Mouse (Mus musculus): ENCODE results near the gene Mical3. TPM values are rescaled to one million over a fixed set of nuclear protein-coding genes. Genes with fewer than 3 reads are reported as not detected.

Gene Mical3
- polyA plus RNA-seq, 1 experiment from 2014 or later = 50.0 TPM

DNA sequence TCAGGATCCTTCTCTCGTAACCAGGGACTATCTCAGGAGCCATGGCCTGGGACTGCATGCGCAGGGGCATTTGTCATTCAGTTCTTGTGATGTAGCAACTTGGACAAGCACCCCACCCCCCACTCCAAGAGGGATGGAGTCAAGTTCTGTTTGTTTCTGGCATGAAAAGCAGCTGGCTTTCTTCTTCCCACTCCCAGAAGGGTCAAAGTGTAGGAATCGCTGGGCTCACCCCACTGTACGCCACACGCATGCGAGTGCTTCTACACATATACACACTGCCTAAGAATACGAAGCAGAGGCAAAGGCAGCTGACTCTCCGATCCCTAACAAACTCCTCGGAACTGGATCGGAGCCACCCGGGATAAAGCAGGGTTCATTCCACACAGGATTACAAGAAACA lies 119.1 kb downstream of the Mical3 start:
- H3K36me3 ChIP-seq (replicated peaks) = peaks cover 35% of the 10 kb centered on the region; the same call in 1 of the 2 replicates
- WGBS = 91% methylated on average over 11 of the region's 11 CpGs
- H3K4me2 ChIP-seq = no peak overlapping the region
- H3K27me3 ChIP-seq (replicated peaks) = no peaks in the 10 kb centered on the region
- H3K4me3 ChIP-seq = no peak overlapping the region
- H3K9ac ChIP-seq = no peak overlapping the region
- ATAC-seq (replicated peaks) = no peak
- H3K4me1 ChIP-seq = no peaks in the 10 kb centered on the region
- no peaks in the 10 kb centered on the region for H3K9me3 ChIP-seq
- no peak overlapping the region for H3K27ac ChIP-seq

DNA sequence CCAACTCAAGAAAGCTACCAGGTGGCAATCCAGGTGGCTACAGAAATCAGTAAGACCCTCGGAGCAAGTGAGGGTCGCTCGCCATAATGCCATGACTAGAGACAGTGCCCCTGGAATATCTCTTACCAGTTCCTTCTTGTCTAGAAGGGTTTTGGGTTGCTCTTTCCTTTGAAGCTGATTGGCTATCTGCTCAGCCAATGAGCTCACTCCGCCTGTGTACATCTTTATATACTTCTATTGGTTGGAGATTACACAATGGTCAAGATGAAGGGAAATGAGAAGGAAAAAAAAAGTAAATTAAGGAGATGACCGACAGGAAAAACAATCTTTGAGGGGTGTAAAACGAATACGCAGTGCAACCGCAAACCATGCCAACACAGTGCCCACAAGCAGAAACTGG lies 121.1 kb downstream of the Mical3 start:
- Histone ChIP-seq H3K27me3 (replicated peaks) (no peaks in the 10 kb centered on the region), H3K9ac (no peak overlapping the region), H3K4me1 (no peaks in the 10 kb centered on the region), H3K9me3 (no peaks in the 10 kb centered on the region), H3K4me2 (no peak overlapping the region), H3K27ac (no peak overlapping the region), H3K36me3 (replicated peaks) (peaks cover 39% of the 10 kb centered on the region; the same call in 1 of the 2 replicates), H3K4me3 (no peak overlapping the region)
- 96% methylated on average over 8 of the region's 8 CpGs for WGBS
- no peak for ATAC-seq (replicated peaks)

DNA sequence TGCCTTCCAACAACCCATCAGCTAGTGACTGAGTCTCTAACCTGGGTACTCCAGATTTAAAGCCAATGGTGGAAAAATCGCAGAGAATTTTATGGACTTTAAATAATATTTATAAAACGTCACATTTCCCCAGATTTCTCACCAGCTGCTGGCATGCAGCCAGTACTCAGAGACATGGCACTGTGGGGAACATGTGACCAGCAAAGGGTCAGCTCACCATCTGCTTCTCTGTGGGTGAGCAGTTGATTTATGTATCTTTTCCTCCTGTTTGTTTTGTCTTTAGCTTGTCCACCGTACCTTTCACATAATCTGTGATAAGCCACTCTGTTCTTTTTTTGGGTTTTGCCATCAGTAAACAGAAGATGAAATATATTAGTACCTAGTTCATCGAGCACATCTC lies 125.8 kb downstream of the Mical3 start:
- H3K4me2 ChIP-seq = no peak overlapping the region
- no peaks in the 10 kb centered on the region for H3K4me1 ChIP-seq
- ATAC-seq (replicated peaks) = no peak
- H3K36me3 ChIP-seq (replicated peaks) = peaks cover 36% of the 10 kb centered on the region; the same call in 1 of the 2 replicates
- H3K27me3 ChIP-seq (replicated peaks) = no peaks in the 10 kb centered on the region
- 55% methylated on average over 4 of the region's 4 CpGs for WGBS
- no peak overlapping the region for H3K4me3 ChIP-seq
- H3K27ac ChIP-seq = no peak overlapping the region
- H3K9me3 ChIP-seq = no peaks in the 10 kb centered on the region
- no peak overlapping the region for H3K9ac ChIP-seq

DNA sequence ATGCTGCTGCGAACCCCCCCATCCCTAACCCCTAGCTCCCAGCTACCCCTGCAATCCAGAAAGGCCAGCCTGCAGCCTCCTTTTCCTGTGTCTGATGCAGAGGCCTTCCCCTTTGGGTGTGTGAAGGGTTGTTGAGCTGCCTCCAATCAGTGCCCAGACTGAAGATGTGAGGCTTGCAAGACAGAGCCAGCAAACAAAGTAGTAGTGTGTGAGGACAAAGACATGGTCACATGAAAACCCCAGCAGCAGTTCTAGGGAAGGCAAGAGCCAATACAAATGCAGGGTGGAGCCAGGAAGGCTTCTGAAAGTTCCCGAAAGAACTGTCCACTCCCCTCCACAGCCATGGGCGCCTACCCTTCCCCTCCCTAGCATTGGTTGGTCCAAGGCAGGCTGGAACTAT lies 127.8 kb downstream of the Mical3 start:
- Histone ChIP-seq H3K27me3 (replicated peaks) (no peaks in the 10 kb centered on the region), H3K9ac (no peak overlapping the region), H3K4me2 (no peak overlapping the region), H3K9me3 (no peaks in the 10 kb centered on the region), H3K36me3 (replicated peaks) (peaks cover 25% of the 10 kb centered on the region; the same call in 1 of the 2 replicates), H3K4me1 (no peaks in the 10 kb centered on the region), H3K27ac (no peak overlapping the region), H3K4me3 (no peak overlapping the region)
- ATAC-seq (replicated peaks) = no peak
- 73% methylated on average over 3 of the region's 3 CpGs for WGBS

DNA sequence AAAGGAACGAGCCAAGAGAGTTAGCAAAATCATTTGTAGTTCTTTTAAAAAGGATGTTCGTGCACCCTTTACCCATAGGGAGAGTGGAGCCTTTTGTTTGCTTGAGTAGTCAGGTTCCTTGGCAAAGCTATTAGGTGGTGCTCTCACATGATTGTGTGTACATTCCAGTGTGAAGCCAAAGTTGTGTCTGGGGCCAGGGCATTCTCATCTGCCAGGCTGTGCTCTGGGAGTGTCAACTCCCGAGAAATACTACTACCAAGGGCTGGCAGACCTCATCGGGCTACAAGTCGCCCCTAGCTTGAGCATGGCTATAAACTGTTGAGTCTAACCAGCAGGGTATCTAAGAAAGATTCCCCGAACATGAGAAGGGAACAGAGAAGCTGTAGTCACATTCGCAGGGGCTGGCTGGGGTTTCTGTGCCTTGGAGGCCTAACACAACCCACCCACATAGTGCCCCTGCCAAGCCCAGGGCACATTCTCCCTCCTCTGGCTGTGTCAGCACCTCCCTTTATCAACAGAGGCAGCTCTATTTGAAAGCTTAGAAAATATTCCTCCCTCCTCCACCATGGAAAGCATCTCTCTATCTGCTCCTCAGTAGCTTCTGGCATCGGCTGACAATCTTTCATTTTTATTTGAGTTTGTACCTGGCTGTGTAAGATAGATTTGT lies 130.8 kb downstream of the Mical3 start:
- Histone ChIP-seq H3K9me3 (no peaks in the 10 kb centered on the region), H3K27ac (no peak overlapping the region), H3K4me1 (no peaks in the 10 kb centered on the region), H3K4me2 (no peak overlapping the region), H3K4me3 (no peak overlapping the region), H3K27me3 (replicated peaks) (no peaks in the 10 kb centered on the region), H3K9ac (no peak overlapping the region), H3K36me3 (replicated peaks) (peaks cover 21% of the 10 kb centered on the region; the same call in 1 of the 2 replicates)
- ATAC-seq (replicated peaks) = no peak
- WGBS = 88% methylated on average over 8 of the region's 8 CpGs

DNA sequence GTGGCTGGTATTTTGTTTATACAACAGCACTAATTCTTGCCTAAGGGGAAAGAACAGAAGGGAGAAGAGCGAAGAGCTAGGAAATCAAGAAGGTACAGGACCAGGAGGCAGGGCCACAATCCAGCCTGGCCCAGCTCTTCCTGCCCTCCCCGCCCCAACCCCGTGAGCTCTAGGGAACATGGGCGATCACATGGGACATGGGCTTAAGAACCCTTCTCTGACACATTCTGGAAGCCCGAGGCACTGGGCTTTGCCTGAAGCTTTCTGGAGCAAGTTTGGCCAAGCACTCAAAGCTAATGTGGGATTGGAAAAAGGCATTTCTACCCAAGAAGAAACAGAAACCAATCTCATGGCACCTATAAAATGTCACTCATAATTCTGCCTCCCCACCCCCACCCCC lies 131.7 kb downstream of the Mical3 start:
- Histone ChIP-seq H3K27me3 (replicated peaks) (no peaks in the 10 kb centered on the region), H3K27ac (no peak overlapping the region), H3K9ac (no peak overlapping the region), H3K4me2 (no peak overlapping the region), H3K9me3 (no peaks in the 10 kb centered on the region), H3K4me3 (no peak overlapping the region), H3K36me3 (replicated peaks) (peaks cover 15% of the 10 kb centered on the region; the same call in 1 of the 2 replicates), H3K4me1 (no peaks in the 10 kb centered on the region)
- ATAC-seq (replicated peaks) = no peak
- WGBS = 72% methylated on average over 5 of the region's 5 CpGs

DNA sequence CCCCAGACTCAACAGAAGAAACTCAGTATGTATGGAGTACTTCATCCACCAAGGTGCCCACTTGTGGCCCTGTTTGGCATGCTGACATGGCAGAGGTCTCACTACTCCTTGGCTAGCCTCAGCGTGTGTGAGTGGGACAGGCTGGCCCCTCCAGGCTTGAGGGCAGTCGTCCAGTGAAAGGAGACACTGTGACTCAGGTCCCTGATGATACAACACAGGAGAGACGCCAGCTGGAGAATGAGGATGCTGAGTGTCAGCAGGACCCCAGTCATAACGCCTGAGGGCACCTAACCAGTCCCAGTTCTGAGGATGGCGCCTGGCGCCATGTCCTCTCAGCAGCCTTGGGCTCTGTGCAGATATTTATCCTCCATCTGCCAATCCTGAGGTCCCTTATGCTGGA lies 134.2 kb downstream of the Mical3 start:
- Histone ChIP-seq H3K4me3 (no peak overlapping the region), H3K9me3 (no peaks in the 10 kb centered on the region), H3K27me3 (replicated peaks) (no peaks in the 10 kb centered on the region), H3K27ac (no peak overlapping the region), H3K4me1 (no peaks in the 10 kb centered on the region), H3K9ac (no peak overlapping the region), H3K4me2 (no peak overlapping the region), H3K36me3 (replicated peaks) (0 out of 2 replicates have a peak, but pooled peaks cover 12% of the 10 kb centered on the region)
- ATAC-seq (replicated peaks) = no peak
- 83% methylated on average over 6 of the region's 6 CpGs for WGBS

DNA sequence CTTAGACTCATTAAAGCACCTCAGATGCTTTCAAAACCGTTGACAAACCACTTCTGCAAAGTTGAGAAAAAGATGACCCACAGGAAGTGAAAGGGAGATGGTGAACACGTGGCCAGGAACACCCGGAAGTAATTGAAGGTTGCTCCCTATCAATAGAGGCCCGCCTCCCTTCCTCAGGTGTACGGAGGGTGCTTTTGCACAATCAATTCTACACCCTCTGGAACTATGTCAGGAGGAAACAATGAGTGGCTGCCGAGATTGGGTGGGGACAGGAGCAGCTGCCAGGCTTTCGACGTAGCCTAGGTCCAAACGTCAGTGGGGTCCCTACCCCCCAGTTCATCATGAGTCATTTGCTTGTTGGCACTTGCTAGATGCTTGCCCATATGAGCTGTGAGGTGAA lies 135.3 kb downstream of the Mical3 start:
- H3K27ac ChIP-seq = no peak overlapping the region
- no peak overlapping the region for H3K4me3 ChIP-seq
- no peaks in the 10 kb centered on the region for H3K4me1 ChIP-seq
- WGBS = 92% methylated on average over 9 of the region's 9 CpGs
- 0 out of 2 replicates have a peak, but pooled peaks cover 3% of the 10 kb centered on the region for H3K36me3 ChIP-seq (replicated peaks)
- H3K4me2 ChIP-seq = no peak overlapping the region
- no peak overlapping the region for H3K9ac ChIP-seq
- no peaks in the 10 kb centered on the region for H3K27me3 ChIP-seq (replicated peaks)
- H3K9me3 ChIP-seq = no peaks in the 10 kb centered on the region
- no peak for ATAC-seq (replicated peaks)

DNA sequence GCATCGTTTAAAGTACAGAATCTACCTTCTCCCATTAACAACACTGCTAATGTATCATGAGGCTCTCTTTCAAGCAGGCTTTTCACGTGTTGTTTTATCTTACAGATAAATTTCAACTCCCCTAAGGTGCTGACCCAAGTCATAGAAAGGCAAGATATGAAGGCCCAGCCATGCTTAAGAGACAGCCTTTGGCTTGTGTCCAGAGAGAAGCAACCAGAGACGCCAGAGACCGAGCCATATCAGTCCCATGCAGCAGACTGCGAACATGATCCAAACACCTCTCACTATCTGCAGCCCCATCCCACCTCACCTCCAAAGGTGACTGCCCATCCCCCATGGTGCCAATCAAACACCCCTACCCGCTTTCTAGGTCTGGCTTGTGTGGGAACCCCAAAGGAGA lies 138.9 kb downstream of the Mical3 start:
- WGBS = 87% methylated on average over 6 of the region's 6 CpGs

DNA sequence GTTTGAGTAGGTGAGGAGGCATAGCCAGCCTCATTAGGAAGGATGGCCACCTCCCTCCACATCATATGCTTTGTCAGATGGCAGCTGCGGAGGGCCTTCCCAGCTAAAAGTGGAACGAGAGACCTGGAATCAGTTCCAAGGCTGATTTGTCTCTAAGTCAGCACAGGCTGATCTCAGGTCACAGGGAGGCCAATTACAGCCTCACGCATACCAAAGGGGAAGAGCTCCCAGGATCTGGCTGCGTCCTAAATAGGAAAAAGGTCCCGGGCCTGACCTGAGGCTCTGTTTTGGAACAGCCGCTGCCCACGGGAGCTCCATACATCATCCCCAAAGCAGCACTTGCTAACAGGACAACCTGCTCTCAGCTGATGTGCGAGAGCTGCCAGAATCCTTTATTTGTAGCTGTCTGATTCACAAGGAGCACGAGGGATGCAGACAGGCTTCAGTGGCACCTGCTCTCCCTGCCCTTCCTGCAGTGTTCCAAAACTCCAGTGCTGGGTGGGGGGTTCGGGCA lies 143.2 kb downstream of the Mical3 start:
- Histone ChIP-seq H3K4me3 (no peak overlapping the region), H3K36me3 (replicated peaks) (no peaks in the 10 kb centered on the region; the same call in 1 of the 2 replicates), H3K4me2 (no peak overlapping the region), H3K9ac (no peak overlapping the region), H3K4me1 (peaks cover 4% of the 10 kb centered on the region; the same call in 1 of the 2 replicates), H3K9me3 (no peaks in the 10 kb centered on the region), H3K27ac (peak overlapping the region; percentile 57), H3K27me3 (replicated peaks) (no peaks in the 10 kb centered on the region)
- WGBS = 52% methylated on average over 10 of the region's 10 CpGs
- ATAC-seq (replicated peaks) = no peak

More for the DNA sequence above, 138.9 kb downstream of the Mical3 start:
- Histone ChIP-seq H3K4me3 (no peak overlapping the region), H3K4me1 (peaks cover 4% of the 10 kb centered on the region; the same call in 1 of the 2 replicates), H3K9me3 (no peaks in the 10 kb centered on the region), H3K36me3 (replicated peaks) (no peaks in the 10 kb centered on the region), H3K4me2 (no peak overlapping the region), H3K9ac (no peak overlapping the region), H3K27ac (no peak overlapping the region), H3K27me3 (replicated peaks) (no peaks in the 10 kb centered on the region)
- ATAC-seq (replicated peaks) = no peak

DNA sequence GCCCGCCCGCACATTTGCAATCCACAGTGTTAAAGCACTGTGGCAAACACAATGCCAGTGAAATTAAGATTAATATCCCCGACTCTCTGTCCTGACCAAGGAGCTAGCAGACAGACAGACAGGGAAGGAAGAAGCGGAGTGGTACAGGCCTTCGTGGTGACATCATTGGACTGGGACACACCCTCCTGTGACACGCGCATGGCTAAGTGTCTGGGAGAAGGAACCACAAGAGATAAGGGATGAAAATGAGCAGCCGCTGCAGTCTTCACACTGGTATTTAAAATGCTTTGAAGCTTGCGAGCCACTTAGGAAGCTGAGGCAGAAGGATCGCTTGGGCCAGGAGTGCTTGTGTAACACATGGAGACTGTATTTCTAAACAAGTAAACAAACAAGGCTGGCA lies 143.6 kb downstream of the Mical3 start:
- 84% methylated on average over 10 of the region's 10 CpGs for WGBS
- Histone ChIP-seq H3K4me2 (no peak overlapping the region), H3K36me3 (replicated peaks) (no peaks in the 10 kb centered on the region; the same call in 1 of the 2 replicates), H3K4me3 (no peak overlapping the region), H3K9ac (no peak overlapping the region), H3K4me1 (peaks cover 4% of the 10 kb centered on the region; the same call in 1 of the 2 replicates), H3K27ac (peak overlapping the region; percentile 57), H3K9me3 (no peaks in the 10 kb centered on the region), H3K27me3 (replicated peaks) (no peaks in the 10 kb centered on the region)
- no peak for ATAC-seq (replicated peaks)

DNA sequence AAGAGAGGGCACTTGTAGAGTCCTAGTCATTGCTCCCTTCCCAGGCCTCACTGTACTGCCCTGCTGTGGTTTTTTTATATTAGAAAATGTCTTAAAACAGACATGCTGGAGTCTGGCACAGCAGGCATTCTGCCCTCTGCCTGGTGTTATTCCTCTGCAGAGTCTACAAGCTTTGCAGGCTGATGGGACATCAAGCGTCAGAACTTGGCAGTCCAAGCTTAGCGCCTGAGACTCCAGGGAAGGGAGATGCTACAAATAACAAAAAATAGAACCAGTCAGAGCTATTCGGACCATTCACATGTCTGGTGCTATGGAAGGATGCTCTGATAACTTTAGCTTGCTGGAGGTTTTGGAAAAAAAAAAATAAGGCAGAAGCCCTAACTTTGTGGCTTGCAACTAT lies 144.6 kb downstream of the Mical3 start:
- WGBS = 88% methylated on average over 3 of the region's 3 CpGs
- Histone ChIP-seq H3K27me3 (replicated peaks) (no peaks in the 10 kb centered on the region), H3K9me3 (no peaks in the 10 kb centered on the region), H3K4me1 (peaks cover 4% of the 10 kb centered on the region; the same call in 1 of the 2 replicates), H3K36me3 (replicated peaks) (peaks cover 4% of the 10 kb centered on the region; the same call in 1 of the 2 replicates), H3K27ac (no peak overlapping the region), H3K4me3 (no peak overlapping the region), H3K9ac (no peak overlapping the region), H3K4me2 (no peak overlapping the region)
- ATAC-seq (replicated peaks) = no peak

DNA sequence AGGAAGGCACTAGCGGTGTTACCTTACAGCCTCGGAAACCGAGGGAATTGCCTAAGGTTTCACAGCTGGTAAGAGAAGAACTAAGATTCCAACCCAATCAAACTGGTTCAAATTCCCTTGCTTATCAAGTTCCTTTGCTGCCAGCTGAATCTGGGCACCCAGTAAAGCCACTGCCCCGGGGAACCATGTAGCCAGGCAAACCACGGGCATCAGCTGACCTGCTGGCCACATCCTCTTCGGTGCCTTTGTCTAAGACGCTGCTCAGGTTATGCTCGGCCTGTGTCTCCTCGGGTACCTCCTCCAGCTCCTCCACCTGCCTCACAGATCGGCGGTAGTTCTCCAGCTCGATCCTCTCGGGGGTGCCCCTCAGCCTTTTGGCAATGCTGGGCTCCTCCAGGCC lies 148.5 kb downstream of the Mical3 start:
- no peaks in the 10 kb centered on the region for H3K27me3 ChIP-seq (replicated peaks)
- 94% methylated on average over 13 of the region's 13 CpGs for WGBS
- peaks cover 15% of the 10 kb centered on the region; the same call in 1 of the 2 replicates for H3K36me3 ChIP-seq (replicated peaks)
- H3K4me2 ChIP-seq = no peak overlapping the region
- H3K9ac ChIP-seq = no peak overlapping the region
- ATAC-seq (replicated peaks) = no peak
- H3K9me3 ChIP-seq = no peaks in the 10 kb centered on the region
- no peak overlapping the region for H3K27ac ChIP-seq
- no peak overlapping the region for H3K4me3 ChIP-seq
- H3K4me1 ChIP-seq = peaks cover 4% of the 10 kb centered on the region; the same call in 1 of the 2 replicates
